Mouse (Mus musculus): Measurements from ENCODE around the gene Sco1. TPM values are rescaled to one million over a fixed set of nuclear protein-coding genes. Genes with fewer than 3 reads are reported as not detected.
"Not testable (repeated sequence)": the region's sequence is repeated elsewhere in the genome, so short reads cannot be mapped to it uniquely, and the experiment has no call there.

Sco1 gene
- polyA plus RNA-seq, 1 experiment from 2014 or later: 23.5 TPM

DNA sequence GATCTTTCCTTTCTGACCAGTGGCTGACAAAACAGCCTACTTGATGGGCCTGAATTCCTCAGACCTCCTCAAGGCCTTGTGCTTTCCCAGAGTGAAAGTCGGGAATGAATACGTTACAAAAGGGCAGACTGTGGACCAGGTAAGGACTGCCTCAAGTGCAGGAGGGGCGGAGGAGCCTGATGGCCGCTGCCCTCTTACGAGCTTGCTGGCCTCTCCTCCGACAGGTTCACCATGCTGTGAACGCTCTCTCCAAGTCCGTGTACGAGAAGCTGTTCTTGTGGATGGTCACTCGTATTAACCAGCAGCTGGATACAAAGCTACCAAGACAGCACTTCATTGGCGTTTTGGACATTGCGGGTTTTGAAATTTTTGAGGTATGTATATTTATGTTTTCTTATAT is 34.8 kb downstream of the Sco1 start:
- no peak for ATAC-seq (ENCODE audit: insufficient number of reproducible peaks, insufficient read depth, low FRiP score, low TSS enrichment)
- WGBS: 83% methylated on average over 12 of the region's 12 CpGs
- Histone ChIP-seq H3K4me3 (no peak overlapping the region), H3K27ac (no peak overlapping the region), H3K9me3 (no peaks in the 10 kb centered on the region), H3K36me3 (no peaks in the 10 kb centered on the region), H3K4me1 (no peaks in the 10 kb centered on the region), H3K4me2 (replicated peaks) (no peak overlapping the region), H3K27me3 (peaks cover 20% of the 10 kb centered on the region; the same call in 1 of the 2 replicates), H3K9ac (no peak overlapping the region)

DNA sequence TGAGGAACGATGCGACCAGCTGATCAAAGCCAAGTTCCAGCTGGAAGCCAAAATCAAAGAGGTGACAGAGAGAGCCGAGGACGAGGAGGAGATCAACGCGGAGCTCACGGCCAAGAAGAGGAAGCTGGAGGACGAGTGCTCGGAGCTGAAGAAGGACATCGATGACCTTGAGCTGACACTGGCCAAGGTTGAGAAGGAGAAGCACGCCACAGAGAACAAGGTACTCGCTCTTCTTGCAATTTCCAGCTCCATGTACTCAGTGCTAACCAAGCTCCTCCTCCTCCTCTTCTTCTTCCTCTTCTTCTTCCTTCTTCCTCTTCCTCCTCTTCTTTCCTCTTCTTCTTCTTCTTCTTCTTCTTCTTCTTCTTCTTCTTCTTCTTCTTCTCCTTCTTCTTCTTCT is 39.9 kb downstream of the Sco1 start:
- not testable (repeated sequence) for H3K4me1 ChIP-seq; ATAC-seq (ENCODE audit: insufficient number of reproducible peaks, insufficient read depth, low FRiP score, low TSS enrichment); H3K4me2 ChIP-seq (replicated peaks); H3K9ac ChIP-seq; H3K27ac ChIP-seq; H3K27me3 ChIP-seq; H3K4me3 ChIP-seq; H3K36me3 ChIP-seq; H3K9me3 ChIP-seq
- 85% methylated on average over 12 of the region's 12 CpGs for WGBS

DNA sequence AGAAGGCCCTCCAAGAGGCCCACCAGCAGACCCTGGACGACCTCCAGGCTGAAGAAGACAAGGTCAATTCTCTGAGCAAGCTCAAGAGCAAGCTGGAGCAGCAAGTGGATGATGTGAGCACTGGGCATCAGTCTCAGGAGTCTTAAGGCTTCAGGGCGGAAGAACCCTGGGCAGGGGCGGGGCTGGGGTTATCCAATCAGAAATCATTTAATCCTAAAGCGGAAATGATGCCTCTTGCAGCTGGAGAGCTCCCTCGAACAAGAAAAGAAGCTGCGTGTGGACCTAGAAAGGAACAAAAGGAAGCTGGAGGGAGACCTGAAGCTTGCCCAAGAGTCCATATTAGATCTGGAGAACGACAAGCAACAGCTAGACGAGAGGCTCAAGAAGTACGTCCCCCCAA is 40.7 kb downstream of the Sco1 start:
- Histone ChIP-seq H3K27me3 (0 out of 2 replicates have a peak, but pooled peaks cover 2% of the 10 kb centered on the region), H3K4me2 (replicated peaks) (no peak overlapping the region), H3K36me3 (no peaks in the 10 kb centered on the region), H3K9ac (no peak overlapping the region), H3K4me3 (no peak overlapping the region), H3K4me1 (no peaks in the 10 kb centered on the region), H3K27ac (no peak overlapping the region), H3K9me3 (no peaks in the 10 kb centered on the region)
- ATAC-seq (ENCODE audit: insufficient number of reproducible peaks, insufficient read depth, low FRiP score, low TSS enrichment): no peak
- 81% methylated on average over 9 of the region's 9 CpGs for WGBS

DNA sequence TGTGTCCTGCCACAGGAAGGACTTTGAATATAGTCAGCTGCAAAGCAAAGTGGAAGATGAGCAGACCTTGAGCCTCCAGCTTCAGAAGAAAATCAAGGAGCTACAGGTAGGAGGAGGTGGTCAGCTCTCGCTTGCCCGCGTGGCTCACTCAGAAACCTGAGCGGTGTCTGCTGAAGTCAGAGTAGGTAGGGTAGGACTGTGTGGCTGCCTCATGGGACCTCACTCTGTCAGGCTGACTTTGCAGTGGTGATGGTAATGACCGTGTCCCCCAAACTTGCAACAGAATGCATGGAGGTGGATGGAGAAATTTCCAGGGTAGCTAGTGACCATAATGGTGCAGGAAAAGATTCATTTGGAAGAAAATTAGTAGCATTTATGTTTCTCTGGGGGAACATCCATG is 41.2 kb downstream of the Sco1 start:
- no peaks in the 10 kb centered on the region for H3K9me3 ChIP-seq
- 96% methylated on average over 5 of the region's 5 CpGs for WGBS
- H3K4me1 ChIP-seq: no peaks in the 10 kb centered on the region
- H3K4me3 ChIP-seq: no peak overlapping the region
- ATAC-seq (ENCODE audit: insufficient number of reproducible peaks, insufficient read depth, low FRiP score, low TSS enrichment): no peak
- no peak overlapping the region for H3K27ac ChIP-seq
- 0 out of 2 replicates have a peak, but pooled peaks cover 2% of the 10 kb centered on the region for H3K27me3 ChIP-seq
- no peaks in the 10 kb centered on the region for H3K36me3 ChIP-seq
- no peak overlapping the region for H3K4me2 ChIP-seq (replicated peaks)
- H3K9ac ChIP-seq: no peak overlapping the region

DNA sequence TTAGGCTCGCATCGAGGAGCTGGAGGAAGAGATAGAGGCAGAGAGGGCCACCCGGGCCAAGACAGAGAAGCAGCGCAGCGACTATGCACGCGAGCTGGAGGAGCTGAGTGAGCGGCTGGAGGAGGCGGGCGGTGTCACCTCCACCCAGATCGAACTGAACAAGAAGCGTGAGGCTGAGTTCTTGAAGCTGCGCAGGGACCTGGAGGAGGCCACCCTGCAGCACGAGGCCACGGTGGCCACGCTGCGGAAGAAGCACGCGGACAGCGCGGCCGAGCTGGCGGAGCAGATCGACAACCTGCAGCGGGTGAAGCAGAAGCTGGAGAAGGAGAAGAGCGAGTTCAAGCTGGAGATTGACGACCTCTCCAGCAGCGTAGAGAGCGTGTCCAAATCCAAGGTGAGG is 42.0 kb downstream of the Sco1 start:
- Histone ChIP-seq H3K36me3 (no peaks in the 10 kb centered on the region), H3K27ac (no peak overlapping the region), H3K27me3 (0 out of 2 replicates have a peak, but pooled peaks cover 2% of the 10 kb centered on the region), H3K9ac (no peak overlapping the region), H3K9me3 (no peaks in the 10 kb centered on the region), H3K4me1 (no peaks in the 10 kb centered on the region), H3K4me2 (replicated peaks) (no peak overlapping the region), H3K4me3 (no peak overlapping the region)
- no peak for ATAC-seq (ENCODE audit: insufficient number of reproducible peaks, insufficient read depth, low FRiP score, low TSS enrichment)
- WGBS: 79% methylated on average over 29 of the region's 29 CpGs

DNA sequence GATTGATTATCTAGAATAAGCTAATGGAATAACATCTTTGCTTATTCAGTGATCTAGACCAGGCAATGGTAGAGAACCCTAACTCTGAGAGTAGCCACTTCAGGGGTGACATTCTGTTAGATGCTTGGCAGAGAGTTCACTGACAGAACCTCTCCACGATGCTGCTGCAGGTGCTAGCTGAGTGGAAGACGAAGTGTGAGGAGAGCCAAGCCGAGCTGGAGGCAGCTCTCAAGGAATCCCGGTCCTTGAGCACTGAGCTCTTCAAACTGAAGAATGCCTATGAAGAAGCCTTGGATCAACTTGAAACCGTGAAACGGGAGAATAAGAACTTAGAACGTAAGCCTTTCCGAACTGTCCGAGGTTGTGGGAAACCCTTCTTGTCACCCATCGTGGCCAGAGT is 45.2 kb downstream of the Sco1 start:
- no peak overlapping the region for H3K4me2 ChIP-seq (replicated peaks)
- no peak overlapping the region for H3K9ac ChIP-seq
- no peaks in the 10 kb centered on the region for H3K27me3 ChIP-seq
- H3K4me3 ChIP-seq: no peak overlapping the region
- no peaks in the 10 kb centered on the region for H3K9me3 ChIP-seq
- ATAC-seq (ENCODE audit: insufficient number of reproducible peaks, insufficient read depth, low FRiP score, low TSS enrichment): no peak
- H3K4me1 ChIP-seq: no peaks in the 10 kb centered on the region
- WGBS: 94% methylated on average over 10 of the region's 10 CpGs
- no peak overlapping the region for H3K27ac ChIP-seq
- H3K36me3 ChIP-seq: no peaks in the 10 kb centered on the region

DNA sequence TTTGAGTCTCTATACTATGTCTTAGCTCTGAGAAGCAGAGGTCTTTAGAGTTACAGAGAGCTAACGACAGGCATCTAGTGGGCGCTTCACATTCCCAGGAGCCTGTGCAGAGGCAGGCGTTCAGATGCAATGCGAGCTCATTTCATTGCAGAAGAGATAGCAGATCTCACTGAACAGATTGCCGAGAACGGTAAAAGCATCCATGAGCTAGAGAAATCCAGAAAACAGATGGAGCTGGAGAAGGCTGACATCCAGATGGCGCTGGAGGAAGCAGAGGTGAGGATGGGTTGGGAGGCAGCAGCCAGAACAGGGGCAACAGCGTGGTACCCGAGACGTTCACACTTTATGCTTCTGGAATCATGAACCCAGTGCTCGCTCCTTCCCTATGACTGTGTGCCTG is 46.0 kb downstream of the Sco1 start:
- Histone ChIP-seq H3K4me3 (no peak overlapping the region), H3K27me3 (no peaks in the 10 kb centered on the region), H3K36me3 (no peaks in the 10 kb centered on the region), H3K27ac (no peak overlapping the region), H3K9me3 (no peaks in the 10 kb centered on the region), H3K4me2 (replicated peaks) (no peak overlapping the region), H3K9ac (no peak overlapping the region), H3K4me1 (no peaks in the 10 kb centered on the region)
- no peak for ATAC-seq (ENCODE audit: insufficient number of reproducible peaks, insufficient read depth, low FRiP score, low TSS enrichment)
- 84% methylated on average over 11 of the region's 11 CpGs for WGBS

DNA sequence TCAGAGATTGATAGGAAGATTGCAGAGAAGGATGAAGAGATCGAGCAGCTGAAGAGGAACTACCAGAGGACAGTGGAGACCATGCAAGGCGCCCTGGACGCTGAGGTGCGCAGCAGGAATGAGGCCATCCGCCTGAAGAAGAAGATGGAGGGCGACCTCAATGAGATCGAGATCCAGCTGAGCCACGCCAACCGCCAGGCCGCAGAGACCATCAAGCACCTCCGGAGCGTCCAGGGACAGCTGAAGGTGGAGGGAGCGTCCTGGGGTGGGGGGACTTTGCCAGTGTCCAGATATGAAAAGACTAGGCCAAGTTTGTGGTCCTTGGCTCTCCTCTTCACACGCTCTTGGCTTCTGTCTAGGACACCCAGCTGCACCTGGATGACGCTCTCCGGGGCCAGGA is 46.8 kb downstream of the Sco1 start:
- Histone ChIP-seq H3K9me3 (no peaks in the 10 kb centered on the region), H3K9ac (no peak overlapping the region), H3K4me1 (no peaks in the 10 kb centered on the region), H3K4me2 (replicated peaks) (no peak overlapping the region), H3K27ac (no peak overlapping the region), H3K36me3 (no peaks in the 10 kb centered on the region), H3K4me3 (no peak overlapping the region), H3K27me3 (no peaks in the 10 kb centered on the region)
- 95% methylated on average over 16 of the region's 16 CpGs for WGBS
- no peak for ATAC-seq (ENCODE audit: insufficient number of reproducible peaks, insufficient read depth, low FRiP score, low TSS enrichment)

DNA sequence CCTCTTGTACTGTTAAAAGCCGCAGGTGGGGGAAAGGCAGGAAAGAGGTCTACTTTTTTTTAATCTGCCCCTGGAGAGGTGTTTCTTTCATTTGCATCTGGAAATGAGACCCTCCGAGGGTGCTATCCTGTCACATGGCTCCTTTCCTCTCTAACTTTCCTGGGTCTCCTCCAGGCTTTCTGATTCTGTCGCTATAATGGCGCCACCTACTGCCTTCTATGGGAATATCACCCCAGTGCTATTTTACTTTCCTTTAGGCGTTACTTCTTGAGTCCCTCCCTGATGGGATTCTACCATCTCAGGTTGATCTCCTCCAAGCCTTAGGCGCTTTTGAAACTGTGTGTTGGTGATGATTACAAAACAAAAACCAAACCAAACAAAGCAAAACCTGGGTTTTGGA is 47.7 kb downstream of the Sco1 start:
- Histone ChIP-seq H3K36me3 (no peaks in the 10 kb centered on the region), H3K27me3 (no peaks in the 10 kb centered on the region), H3K4me3 (no peak overlapping the region), H3K27ac (no peak overlapping the region), H3K4me1 (no peaks in the 10 kb centered on the region), H3K9me3 (no peaks in the 10 kb centered on the region), H3K4me2 (replicated peaks) (no peak overlapping the region), H3K9ac (no peak overlapping the region)
- WGBS: 32% methylated on average over 6 of the region's 6 CpGs
- ATAC-seq (ENCODE audit: insufficient number of reproducible peaks, insufficient read depth, low FRiP score, low TSS enrichment): no peak

DNA sequence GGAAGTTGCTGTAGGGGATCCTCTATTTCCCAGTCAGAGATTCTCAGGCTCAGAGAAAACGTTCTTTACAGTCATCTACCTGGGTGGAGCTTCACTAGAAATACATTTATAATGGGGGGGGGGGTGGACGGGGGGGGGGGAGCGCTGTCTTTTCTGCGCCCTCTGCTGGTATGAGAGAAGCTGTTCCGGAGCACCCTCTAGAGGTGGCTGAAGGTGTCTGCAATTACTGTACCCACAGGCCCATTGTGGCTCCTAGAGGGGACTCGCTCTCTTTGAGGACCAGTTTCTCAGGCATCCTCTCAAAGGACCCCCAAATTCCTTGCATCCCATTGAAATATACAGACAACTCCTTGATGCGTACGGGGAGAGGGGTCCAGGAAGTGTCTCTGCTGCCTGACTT is 49.2 kb downstream of the Sco1 start:
- no peak for ATAC-seq (ENCODE audit: insufficient number of reproducible peaks, insufficient read depth, low FRiP score, low TSS enrichment)
- WGBS: 26% methylated on average over 8 of the region's 8 CpGs
- Histone ChIP-seq H3K9ac (no peak overlapping the region), H3K4me2 (replicated peaks) (no peak overlapping the region), H3K9me3 (no peaks in the 10 kb centered on the region), H3K36me3 (no peaks in the 10 kb centered on the region), H3K4me3 (no peak overlapping the region), H3K27me3 (no peaks in the 10 kb centered on the region), H3K27ac (no peak overlapping the region), H3K4me1 (0 out of 2 replicates have a peak, but pooled peaks cover 3% of the 10 kb centered on the region)

DNA sequence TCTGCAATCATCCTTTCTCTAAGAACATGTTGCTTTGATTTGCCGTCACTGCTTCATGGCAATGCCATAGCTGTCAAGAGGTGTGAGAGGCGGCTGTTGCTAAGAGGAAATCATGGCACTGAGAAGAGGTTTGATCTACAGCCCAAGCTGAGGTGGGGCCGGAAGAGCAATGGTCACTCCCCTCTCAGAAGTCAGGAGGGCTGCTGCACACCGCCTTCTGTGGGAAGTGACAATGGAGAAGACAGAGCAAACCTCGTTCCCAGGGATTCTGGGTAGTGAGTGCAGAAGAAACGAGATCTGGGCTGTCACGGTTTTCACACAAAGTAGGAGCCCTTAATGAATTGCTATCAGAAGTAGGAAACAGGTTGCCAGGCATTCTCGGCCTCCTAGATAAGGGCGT is 50.8 kb downstream of the Sco1 start:
- Histone ChIP-seq H3K4me3 (no peak overlapping the region), H3K9ac (no peak overlapping the region), H3K36me3 (no peaks in the 10 kb centered on the region), H3K27me3 (no peaks in the 10 kb centered on the region), H3K4me1 (0 out of 2 replicates have a peak, but pooled peaks cover 3% of the 10 kb centered on the region), H3K4me2 (replicated peaks) (no peak overlapping the region), H3K9me3 (no peaks in the 10 kb centered on the region), H3K27ac (no peak overlapping the region)
- 84% methylated on average over 9 of the region's 9 CpGs for WGBS
- ATAC-seq (ENCODE audit: insufficient number of reproducible peaks, insufficient read depth, low FRiP score, low TSS enrichment): no peak

DNA sequence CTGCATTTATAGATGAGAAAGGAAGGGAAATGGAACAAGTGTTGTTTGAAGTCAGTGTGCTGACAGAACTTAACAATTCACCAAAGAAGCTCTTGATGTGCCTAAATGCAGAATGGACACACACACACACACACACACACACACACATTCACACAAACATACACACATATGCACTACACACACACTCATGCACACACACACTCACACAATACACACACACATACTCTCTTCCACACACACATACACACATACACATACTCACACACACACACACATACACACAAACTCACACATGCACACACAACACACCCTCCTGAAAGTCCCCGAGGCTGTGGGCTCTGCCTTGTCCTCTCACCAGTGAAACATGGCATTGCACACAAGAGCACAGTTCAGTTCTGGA is 51.8 kb downstream of the Sco1 start:
- Histone ChIP-seq H3K4me2 (replicated peaks) (no peak overlapping the region), H3K27ac (no peak overlapping the region), H3K4me3 (no peak overlapping the region), H3K36me3 (no peaks in the 10 kb centered on the region), H3K4me1 (0 out of 2 replicates have a peak, but pooled peaks cover 3% of the 10 kb centered on the region), H3K27me3 (no peaks in the 10 kb centered on the region), H3K9me3 (no peaks in the 10 kb centered on the region), H3K9ac (no peak overlapping the region)
- no peak for ATAC-seq (ENCODE audit: insufficient number of reproducible peaks, insufficient read depth, low FRiP score, low TSS enrichment)
- WGBS: 89% methylated on average over 1 of the region's 1 CpGs

DNA sequence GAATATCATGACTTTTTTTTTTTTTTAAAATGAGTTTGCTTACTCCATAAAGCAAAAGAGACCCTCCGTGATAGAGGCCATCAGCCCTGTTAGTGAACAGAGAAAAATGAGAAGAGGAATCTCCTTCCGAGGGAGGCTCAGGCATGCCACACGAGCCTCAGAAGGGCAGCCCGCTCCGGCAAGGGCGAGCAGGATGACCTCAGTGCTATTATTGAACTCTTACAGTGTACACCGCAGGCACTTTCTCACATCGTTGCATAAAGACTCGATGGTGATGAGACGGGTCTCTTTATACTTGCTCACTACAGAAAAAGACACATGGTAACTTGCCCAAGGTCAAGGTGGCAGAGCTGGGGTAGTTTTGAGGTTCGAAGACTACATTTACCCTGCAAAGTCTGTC is 52.2 kb downstream of the Sco1 start:
- Histone ChIP-seq H3K9me3 (no peaks in the 10 kb centered on the region), H3K27me3 (no peaks in the 10 kb centered on the region), H3K4me1 (0 out of 2 replicates have a peak, but pooled peaks cover 3% of the 10 kb centered on the region), H3K9ac (no peak overlapping the region), H3K27ac (no peak overlapping the region), H3K4me3 (no peak overlapping the region), H3K36me3 (no peaks in the 10 kb centered on the region), H3K4me2 (replicated peaks) (no peak overlapping the region)
- no peak for ATAC-seq (ENCODE audit: insufficient number of reproducible peaks, insufficient read depth, low FRiP score, low TSS enrichment)
- 67% methylated on average over 11 of the region's 11 CpGs for WGBS
